In the genomic region with DNA sequence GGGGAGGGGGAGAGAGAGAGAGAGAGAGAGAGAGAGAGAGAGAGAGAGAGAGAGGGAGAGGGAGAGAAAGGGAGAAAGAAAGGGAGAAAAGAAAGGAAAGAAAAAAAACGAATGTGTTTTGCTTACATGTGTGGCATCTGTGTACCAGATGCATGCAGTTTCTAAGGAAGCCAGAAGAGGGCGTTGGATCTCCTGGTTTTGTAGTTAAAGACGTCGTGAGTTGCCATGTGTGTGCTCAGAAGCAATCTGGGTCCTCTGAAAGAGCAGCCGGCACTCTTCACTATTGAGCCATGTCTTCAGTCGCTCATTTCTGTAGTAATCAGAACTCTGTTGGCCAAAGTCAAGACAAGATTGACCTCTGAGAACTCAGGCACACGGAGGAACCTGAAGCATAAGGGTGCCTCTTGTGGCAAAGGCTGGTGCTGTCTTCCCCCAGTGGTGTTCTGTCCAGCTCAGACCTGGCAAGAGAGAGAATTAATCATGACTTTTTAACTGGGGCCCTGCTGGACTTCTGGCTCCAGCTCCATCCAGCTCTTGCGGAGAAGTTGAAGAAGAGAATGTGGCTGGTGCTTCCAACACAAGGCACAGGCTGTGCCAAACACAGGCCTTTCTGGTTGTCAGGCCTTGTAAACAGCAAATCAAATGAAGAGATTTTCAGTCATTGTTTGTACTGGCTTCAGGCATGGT, we compare ENCODE assay signal across 11 mouse cellular contexts.
A peak's percentile ranks its signal among the peaks of the same experiment; 100 is the strongest.
DNase-seq lines count a peak whose midpoint lies in the region; ATAC-seq lines count a peak whose summit lies in the region.
"Had no signal": no experiment of that assay in that cellular context is flagged by ENCODE, and none has a peak within 500 bp of the region (broad histone marks: within the 10 kb centered on the region; RNA-seq: fewer than 3 reads in every experiment).

No protein-coding gene starts in this region.

- H3K9ac ChIP-seq in midbrain, embryonic 13.5 days (replicated peaks), result no peak overlapping the region
- H3K9ac ChIP-seq: heart, embryonic 15.5 days had no signal

- peaks cover 57% of the 10 kb centered on the region for H3K4me1 ChIP-seq in midbrain, embryonic 10.5 days
- peaks cover 48% of the 10 kb centered on the region for H3K4me1 ChIP-seq in midbrain, embryonic 13.5 days (replicated peaks)
- H3K4me1 ChIP-seq in limb, embryonic 10.5 days, result peaks cover 66% of the 10 kb centered on the region

- 59% methylated on average over 8 of the region's 8 CpGs for WGBS in midbrain, embryonic 10.5 days
- 60% methylated on average over 8 of the region's 8 CpGs for WGBS in midbrain, embryonic 13.5 days
- WGBS in limb, embryonic 10.5 days, result 62% methylated on average over 8 of the region's 8 CpGs

- H3K27me3 ChIP-seq in midbrain, embryonic 10.5 days (ENCODE audit: low read depth, poor library complexity, severe bottlenecking), result peaks cover 80% of the 10 kb centered on the region
- peaks cover 16% of the 10 kb centered on the region for H3K27me3 ChIP-seq in midbrain, embryonic 13.5 days
- H3K27me3 ChIP-seq in limb, embryonic 10.5 days (ENCODE audit: low read depth, poor library complexity, severe bottlenecking), result peaks cover 74% of the 10 kb centered on the region

- H3K36me3 ChIP-seq in midbrain, embryonic 10.5 days, result no peaks in the 10 kb centered on the region
- no peaks in the 10 kb centered on the region for H3K36me3 ChIP-seq in midbrain, embryonic 13.5 days
- no peaks in the 10 kb centered on the region for H3K36me3 ChIP-seq in limb, embryonic 10.5 days
- H3K36me3 ChIP-seq: heart, embryonic 15.5 days had no signal

- intact Hi-C loops in heart, postnatal 25 days (cut with DNase I), result no loop called here
- intact Hi-C loops in heart, postnatal 10 days (cut with DNase I), result no loop called here

- peak; percentile 32 for DNase-seq in heart, postnatal 25 days (ENCODE audit: low spot score)
- no peak for DNase-seq in heart, postnatal 10 days
- no peak for DNase-seq in midbrain, embryonic 10.5 days (ENCODE audit: low spot score)
- peak; percentile 35 for DNase-seq in MEL-GATA-1-ER (ENCODE audit: extremely low read depth, low read depth)
- no peak for DNase-seq in limb, embryonic 10.5 days (ENCODE audit: low spot score)
- DNase-seq in layer of hippocampus, adult 11-12 months (ENCODE audit: low spot score), result no peak
- DNase-seq in adrenal gland, postnatal 25 days, result no peak
- DNase-seq: kidney, adult 18-20 months; thymus, adult 2 months had no signal

- no peak overlapping the region for H3K4me3 ChIP-seq in midbrain, embryonic 10.5 days
- H3K4me3 ChIP-seq in midbrain, embryonic 13.5 days (replicated peaks), result no peak overlapping the region
- no peak overlapping the region for H3K4me3 ChIP-seq in limb, embryonic 10.5 days
- H3K4me3 ChIP-seq: heart, embryonic 15.5 days had no signal

- H3K27ac ChIP-seq in midbrain, embryonic 10.5 days (replicated peaks), result 0 out of 2 replicates have a peak overlapping the region, but pooled peaks have one; percentile 10
- no peak overlapping the region for H3K27ac ChIP-seq in midbrain, embryonic 13.5 days
- H3K27ac ChIP-seq in limb, embryonic 10.5 days, result 0 out of 2 replicates have a peak overlapping the region, but pooled peaks have one; percentile 75
- H3K27ac ChIP-seq: heart, embryonic 15.5 days had no signal

- no peak for ATAC-seq in midbrain, embryonic 13.5 days

- H3K4me2 ChIP-seq in midbrain, embryonic 13.5 days (replicated peaks), result no peak overlapping the region
- H3K4me2 ChIP-seq: heart, embryonic 15.5 days had no signal

- H3K9me3 ChIP-seq in midbrain, embryonic 10.5 days (replicated peaks), result 0 out of 2 replicates have a peak, but pooled peaks cover 2% of the 10 kb centered on the region
- H3K9me3 ChIP-seq in midbrain, embryonic 13.5 days, result no peaks in the 10 kb centered on the region; the same call in 1 of the 2 replicates
- no peaks in the 10 kb centered on the region for H3K9me3 ChIP-seq in limb, embryonic 10.5 days (replicated peaks)
- H3K9me3 ChIP-seq: heart, embryonic 15.5 days had no signal

Comparison
In these comparisons a context has a peak if more than half of its experiments do, and no peak if none do; other contexts are left out.
1. DNase-seq: peak in heart, postnatal 25 days (single experiment) and MEL-GATA-1-ER (single experiment); none in heart, postnatal 10 days (0 of 2), midbrain, embryonic 10.5 days (single experiment), limb, embryonic 10.5 days (single experiment), layer of hippocampus, adult 11-12 months (single experiment) and adrenal gland, postnatal 25 days (single experiment).